Mouse (Mus musculus) right cerebral cortex, postnatal 10 days (tissue): ENCODE results near the gene Gm21834.

Experiments used
- DNase-seq, 2 experiments: peaks; one replicate each; pipeline ENCODE4 v3.0.0; 2021; ENCODE audit warnings: low spot score in 2 of 2

Gene Gm21834

GRCm38 (mm10) chr17:57742119-57742518, at the start of gene Gm21834:
Gene Gm21834, minus strand, starts transcription at chr17:57742219.
- DNase-seq: no peak

DNA sequence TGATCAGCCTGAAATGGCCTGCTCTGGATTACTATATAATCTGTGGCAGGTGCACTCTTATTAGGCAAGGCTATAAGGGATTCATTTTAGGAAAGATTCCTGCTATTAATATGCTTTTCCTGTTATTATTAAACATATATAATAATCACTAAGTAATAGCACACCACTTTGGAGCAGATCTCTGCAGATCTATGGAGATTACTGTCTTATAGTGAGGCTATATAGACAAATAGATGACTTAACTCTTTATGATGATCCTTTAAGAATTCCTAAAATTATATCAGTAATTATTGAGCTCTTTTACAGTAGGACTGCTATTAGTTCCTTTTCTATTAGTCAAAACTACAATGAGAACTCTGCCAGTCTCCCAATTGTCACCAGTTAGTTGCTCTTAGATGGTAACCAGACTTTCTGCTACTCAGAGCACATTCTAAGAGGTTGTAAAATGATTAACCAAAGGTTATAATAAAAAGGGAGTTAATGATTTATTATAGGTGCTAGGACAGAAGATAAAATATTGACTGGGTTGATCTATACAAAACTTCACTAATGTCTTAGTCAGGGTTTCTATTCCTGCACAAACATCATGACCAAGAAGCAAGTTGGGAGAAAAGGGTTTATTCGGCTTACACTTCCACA, 46.3 kb upstream of the Gm21834 start:
- DNase-seq: no peak

DNA sequence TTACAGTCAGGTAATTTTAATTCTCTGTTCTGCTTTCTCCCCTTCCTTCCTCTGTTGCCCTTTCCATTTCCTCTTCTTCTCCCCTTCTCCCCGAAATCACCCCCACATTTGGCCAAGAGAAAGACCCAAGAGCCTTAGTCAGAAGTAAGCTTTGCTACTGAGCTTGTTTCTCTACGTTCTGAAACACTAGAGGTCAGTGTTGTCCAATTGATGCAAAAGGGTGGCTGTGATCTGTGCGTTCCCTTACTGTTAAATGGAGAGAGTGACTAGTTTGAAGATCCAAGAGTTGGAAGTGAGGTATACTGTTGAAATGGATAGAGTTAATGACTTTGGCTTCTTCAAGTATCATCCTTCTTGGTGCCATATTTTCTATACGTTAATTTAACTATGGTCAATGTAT, 28.9 kb upstream of the Gm21834 start:
- peak; percentile 55 to 61 for DNase-seq

- peak; percentile 48 to 52 for DNase-seq
These were observed 26.9 kb upstream of the Gm21834 start, which contains the start of gene Cntnap5c for GRCm38 (mm10) chr17:57768622-57769610. Gene Cntnap5c, plus strand, starts transcription at chr17:57769570.

GRCm38 (mm10) chr17:57767306-57767705, 25.3 kb upstream of the Gm21834 start:
- DNase-seq: no peak

- no peak for DNase-seq
These were observed 16.0 kb upstream of the Gm21834 start for GRCm38 (mm10) chr17:57758033-57758432.

- peak; percentile 67 to 79 for DNase-seq
These were observed 47.2 kb downstream of the Gm21834 start for GRCm38 (mm10) chr17:57694791-57695190.
